Mouse (Mus musculus) cerebellum, adult 9-10 months (tissue): ENCODE data around the gene App.
A peak's percentile ranks its signal among the peaks of the same experiment; 100 is the strongest.

Experiments
- DNase-seq: peaks from one replicate; pipeline ENCODE4 v3.0.0; 2022

The App gene

GRCm38 (mm10) chr16:85173373-85174081 lies at the start of gene App:
Gene App (minus strand): TSS chr16:85173766.
- DNase-seq = peak; percentile 92

GRCm38 (mm10) chr16:85215846-85216245 lies 42.3 kb upstream of the App start:
- DNase-seq = no peak

GRCm38 (mm10) chr16:85215173-85215572 lies 41.6 kb upstream of the App start:
- no peak for DNase-seq

GRCm38 (mm10) chr16:85195622-85196021 lies 22.1 kb upstream of the App start:
- no peak for DNase-seq

DNA sequence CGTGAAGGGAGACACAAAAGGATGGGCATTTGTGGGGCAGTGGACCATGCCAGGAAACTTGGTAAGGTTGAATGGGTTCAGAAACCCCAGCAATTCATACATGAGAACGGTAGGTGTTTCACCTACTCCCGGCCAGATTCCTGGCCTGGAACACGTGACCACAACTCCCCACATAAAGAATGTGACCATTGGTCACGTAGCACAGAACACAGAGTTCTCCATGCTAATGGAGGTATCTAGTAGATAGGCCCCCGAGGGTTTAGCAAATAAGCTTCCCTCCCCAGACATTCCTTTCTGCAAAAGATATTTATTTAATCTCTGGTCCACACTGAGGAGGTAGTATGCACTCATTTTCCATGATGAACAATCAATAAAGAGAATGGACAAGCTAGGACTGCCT lies 21.6 kb upstream of the App start:
- no peak for DNase-seq

DNA sequence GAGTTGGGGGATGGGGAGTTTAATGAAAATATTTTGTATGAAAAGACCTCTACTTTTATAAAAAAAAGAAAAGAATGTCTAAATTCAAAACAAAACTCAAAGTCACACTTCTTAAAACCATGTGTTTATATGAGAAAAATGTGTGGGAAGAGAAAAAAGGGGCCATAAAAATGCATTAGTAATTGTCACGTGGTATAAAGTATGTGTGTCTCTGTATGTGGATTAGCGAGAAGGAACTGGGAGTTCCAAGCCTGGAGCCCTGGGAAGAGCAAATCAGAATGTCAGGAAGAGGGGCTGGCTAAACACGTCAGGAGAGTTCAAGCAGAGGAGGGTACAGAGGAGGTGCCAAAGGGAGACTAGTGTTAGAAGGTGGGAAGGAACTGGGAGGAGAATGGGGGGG lies 7.9 kb upstream of the App start:
- no peak for DNase-seq

GRCm38 (mm10) chr16:85180710-85181109 lies 7.1 kb upstream of the App start:
- DNase-seq = no peak

DNA sequence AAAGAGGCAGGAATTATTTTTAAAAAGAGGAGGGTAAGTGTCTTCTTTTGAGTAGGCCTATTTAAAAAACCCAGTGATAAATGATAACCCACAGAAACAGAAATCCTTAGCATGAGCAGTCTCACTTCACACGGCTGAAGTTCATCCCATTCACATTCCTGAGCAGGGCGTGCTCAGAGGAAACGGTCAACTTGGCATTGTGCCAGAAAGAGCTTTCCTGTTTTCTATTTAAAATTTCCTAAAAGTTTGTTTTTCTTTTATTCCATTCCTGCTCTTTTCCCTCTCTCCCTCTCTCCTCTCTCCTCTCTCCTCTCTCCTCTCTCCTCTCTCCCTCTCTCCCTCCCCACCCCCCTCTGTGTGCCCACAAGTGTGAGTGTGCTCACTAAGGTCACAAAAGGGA lies 3.1 kb upstream of the App start:
- DNase-seq = no peak

DNA sequence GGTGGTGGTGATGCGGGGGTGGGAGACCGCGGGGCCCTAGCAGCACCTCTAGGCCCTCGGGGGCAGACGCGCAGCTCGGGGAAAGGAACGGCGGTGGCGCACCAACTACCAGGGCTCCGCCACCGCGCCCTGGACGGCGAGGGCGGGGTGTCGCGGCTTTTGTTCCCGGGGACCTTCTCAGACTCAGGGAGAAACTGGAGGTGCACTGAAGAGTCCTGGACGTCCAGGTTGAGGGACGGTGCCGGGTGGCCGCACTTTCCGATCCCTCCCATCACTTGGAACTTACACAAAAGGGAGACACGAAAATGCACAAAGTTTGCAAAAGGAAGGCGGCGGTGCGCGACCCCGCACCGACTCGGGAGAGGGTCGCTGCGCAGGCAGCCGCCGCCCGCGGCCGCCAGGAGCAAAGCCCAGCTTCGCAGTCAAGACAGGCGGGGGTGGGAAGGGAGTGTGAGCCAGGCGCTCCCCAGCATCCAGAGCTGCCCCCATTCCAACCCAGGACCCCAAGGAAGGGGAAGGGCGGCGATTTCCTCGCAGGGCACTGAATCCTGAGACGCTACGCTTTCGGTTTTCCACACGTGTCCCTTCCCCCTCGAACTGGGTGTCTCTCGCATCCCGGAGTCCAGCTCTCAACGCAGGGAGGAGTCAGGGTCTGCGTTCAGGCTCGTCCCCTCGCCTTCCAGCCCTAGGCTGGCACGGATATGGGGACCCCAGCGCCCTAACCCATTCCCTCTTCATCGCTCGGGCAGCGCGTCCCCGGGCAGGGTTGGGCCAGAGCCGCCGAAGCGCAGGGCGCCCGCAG lies 794 bp downstream of the App start:
- DNase-seq = peak; percentile 78

DNA sequence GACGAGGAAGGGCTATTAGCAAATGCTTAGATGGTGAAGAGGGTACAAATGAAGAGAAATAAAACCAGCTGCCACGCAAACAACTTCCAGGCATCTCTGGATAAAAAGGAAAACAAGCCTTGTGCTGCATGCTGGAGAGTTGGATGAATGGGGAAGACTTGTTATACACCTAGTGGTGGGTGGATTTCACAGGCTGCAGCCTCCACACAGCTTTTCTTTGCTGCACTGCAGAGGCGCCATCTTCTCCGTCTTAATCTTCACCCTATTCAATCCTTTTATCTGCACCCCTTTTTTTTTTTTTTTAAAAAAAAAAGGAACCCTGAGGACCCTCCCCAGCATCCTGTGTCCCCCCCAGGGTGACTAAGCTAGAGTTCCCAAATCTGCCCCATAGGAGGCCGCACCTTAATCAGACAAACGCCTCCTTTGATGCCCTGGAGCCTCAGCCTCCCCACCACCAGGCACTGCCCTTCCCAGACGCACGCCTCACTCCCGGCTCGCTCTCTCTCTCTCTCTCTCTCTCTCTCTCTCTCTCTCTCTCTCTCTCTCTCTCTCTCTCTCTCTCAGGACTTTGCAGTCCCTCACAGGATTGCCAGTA lies 1.5 kb downstream of the App start:
- DNase-seq = peak; percentile 78

DNA sequence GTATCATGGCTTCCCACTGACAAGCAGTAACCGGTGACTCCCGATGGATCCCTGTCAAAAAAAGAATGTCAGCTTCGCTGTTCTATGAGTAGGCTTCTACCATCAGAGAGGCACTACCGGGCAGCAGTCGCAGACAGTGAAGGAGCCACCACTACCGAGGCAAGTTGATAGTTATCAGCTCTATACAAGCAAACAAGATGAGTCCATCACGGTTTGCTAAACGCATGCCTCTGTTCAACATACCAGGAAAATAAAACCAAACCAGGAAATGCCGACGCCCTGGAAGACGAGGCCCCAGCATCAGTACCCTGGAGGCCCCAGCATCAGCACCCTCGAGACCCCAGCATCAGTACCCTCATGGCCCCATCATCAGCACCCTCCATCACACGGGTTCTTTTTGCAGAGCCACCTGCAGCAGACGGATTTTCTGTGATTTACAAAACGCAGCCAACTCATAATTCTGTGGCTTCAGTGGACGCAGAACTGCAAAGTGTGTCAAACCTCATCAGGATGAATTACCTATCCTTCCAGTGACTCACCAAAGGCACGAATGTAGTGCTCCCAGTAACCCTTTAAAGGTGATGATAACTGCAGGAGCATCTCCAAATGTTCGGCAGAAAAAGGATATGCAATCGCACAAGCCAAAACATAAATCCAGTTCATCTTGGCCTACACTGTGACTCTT lies 2.6 kb downstream of the App start:
- DNase-seq = peak; percentile 65

GRCm38 (mm10) chr16:85168821-85169220 lies 4.7 kb downstream of the App start:
- peak; percentile 88 for DNase-seq

GRCm38 (mm10) chr16:85166205-85166604 lies 7.4 kb downstream of the App start:
- DNase-seq = no peak

- DNase-seq = peak; percentile 65
Observed at GRCm38 (mm10) chr16:85165631-85166030, 7.9 kb downstream of the App start.

DNA sequence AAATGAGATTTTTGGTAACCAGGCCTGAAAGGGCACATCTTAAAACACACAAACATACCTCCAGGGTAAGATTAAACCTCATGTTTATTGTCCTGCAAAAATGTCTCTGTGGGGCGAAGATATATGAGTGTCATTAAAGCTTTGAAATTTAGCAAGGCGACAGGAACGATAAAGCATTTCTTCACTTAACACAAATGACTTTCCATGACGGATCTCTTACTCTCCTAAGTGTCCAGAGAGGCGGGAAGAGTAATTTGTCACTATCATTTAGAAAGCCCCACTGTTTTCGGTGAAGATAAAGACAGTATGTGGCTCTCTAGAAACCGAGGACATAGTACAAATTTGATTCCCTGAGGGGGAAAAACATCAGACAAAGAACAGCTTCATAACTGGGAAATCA lies 8.4 kb downstream of the App start:
- peak; percentile 11 for DNase-seq

DNA sequence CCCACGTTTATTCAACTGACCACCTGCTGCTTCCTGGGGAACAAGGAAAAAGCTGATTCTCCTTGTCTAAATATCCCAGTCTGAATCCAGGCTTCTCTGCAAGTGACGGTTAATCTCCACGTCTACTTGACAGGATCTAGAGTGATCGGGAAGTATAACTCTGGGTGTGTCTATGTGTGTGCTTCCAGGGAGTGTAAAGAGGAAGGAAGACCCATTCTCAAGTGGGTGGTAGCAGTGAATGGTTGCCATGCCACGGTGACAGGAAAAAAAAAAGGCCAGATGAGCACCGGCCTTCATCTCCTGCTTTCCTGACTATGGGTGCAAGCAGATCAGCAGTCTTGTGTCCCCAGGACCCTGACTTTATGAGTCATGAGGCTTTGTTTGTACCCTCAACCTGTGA lies 10.8 kb downstream of the App start:
- peak; percentile 9 for DNase-seq

DNA sequence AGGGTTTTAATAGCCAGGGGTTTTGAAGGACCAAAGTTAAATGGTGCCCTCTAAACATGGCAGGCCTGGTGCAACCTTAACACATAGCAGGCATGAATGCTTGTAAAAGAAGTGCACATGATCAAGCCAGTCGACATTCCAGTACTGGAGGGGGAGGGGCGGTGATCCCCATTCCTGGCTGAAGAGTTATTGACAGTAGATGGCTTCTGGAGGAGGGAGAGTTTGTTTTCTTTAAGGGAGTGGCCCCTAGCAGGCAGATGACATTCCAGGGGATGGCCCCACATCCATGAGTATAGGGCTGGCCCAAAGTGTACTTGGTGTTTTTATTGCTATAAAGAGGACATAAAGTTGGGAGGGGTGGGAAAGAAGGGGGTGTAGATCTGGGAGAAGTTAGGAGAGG lies 13.4 kb downstream of the App start:
- peak; percentile 32 for DNase-seq

DNA sequence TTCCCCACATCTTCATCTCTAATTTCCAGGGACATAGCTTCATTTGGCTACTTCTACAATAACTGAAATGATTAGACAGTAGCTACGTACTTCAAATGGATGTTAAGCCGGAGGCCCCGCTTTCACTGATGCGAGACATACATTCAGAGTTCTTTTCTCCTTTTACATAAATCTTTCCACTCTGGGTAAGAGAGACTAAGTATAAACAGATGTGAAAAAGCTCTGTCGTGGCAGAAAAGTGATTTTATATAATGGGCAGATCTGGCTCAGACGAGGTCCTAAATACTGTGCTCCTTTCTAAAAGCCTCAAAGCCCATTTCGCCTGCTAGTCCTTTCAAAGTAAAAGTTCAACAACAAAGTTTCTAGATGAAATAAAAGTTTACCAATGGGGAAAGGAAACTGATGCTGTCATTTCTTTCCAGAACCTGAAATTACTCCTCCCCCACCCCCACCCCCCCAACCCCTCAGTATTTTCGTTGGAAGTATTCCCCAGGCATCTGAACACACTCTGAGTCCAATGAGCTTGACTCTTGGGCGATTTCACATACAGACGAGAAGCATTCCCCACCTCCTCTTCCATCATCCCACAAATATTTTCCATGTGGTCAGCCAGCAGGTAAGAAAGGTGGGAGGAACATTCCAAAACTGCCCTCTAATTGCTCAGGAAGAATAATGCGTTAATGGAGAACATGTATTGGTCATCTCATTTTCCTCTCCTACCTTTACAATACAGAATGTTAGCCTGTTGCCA lies 15.6 kb downstream of the App start:
- no peak for DNase-seq

- DNase-seq = no peak
Observed at GRCm38 (mm10) chr16:85157156-85157555, 16.4 kb downstream of the App start.

- DNase-seq = no peak
Observed at GRCm38 (mm10) chr16:85155836-85156235, 17.7 kb downstream of the App start.

- DNase-seq = no peak
Observed at GRCm38 (mm10) chr16:85152457-85152856, 21.1 kb downstream of the App start.

GRCm38 (mm10) chr16:85151681-85152080 lies 21.9 kb downstream of the App start:
- no peak for DNase-seq

DNA sequence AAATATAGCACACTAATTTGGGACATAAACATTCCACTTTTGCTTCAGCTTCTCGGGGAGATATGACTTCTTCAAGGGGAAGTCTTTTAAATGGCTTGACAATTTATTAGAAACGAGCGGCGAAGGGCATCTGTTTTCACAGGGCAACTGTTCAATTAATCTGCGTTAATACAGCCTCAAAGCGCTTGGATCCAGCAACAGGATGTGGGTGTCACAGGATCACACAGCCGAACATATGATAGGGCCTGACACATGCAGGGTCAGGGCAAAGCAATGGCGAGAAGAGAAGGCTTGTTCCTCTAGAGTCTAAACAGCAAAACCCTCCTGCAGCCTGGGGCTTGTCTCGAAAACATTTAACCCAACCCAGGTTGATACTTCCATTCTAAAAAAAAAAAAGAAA lies 22.7 kb downstream of the App start:
- no peak for DNase-seq
